Mouse (Mus musculus) limb, embryonic 13.5 days (tissue): ENCODE measurements around the gene Olfr1042. TPM values are rescaled to one million over a fixed set of nuclear protein-coding genes. Genes with fewer than 3 reads are reported as not detected.
"Not testable (repeated sequence)": the region's sequence is repeated elsewhere in the genome, so short reads cannot be mapped to it uniquely, and the experiment has no call there.

Source experiments
- ATAC-seq: fragments of 200-750 bp; cut with Nextera tagmentation; 2 replicates; pipeline ENCODE4 v1.8.0; 2017; ENCODE audit warnings: low read depth, moderate number of reproducible peaks, moderate TSS enrichment; ENCODE audit not compliant: low FRiP score
- H3K27ac ChIP-seq: fragments of 300-500 bp; sonication (generic); 2 replicates; pipeline ENCODE4 v1.5.1; 2015; ENCODE audit warnings: inconsistent platforms, mild to moderate bottlenecking, moderate library complexity
- H3K27me3 ChIP-seq: fragments of 300-500 bp; sonication (generic); 2 replicates; pipeline ENCODE4 v1.6.1; 2015; ENCODE audit warnings: mild to moderate bottlenecking, inconsistent platforms
- H3K36me3 ChIP-seq: fragments of 300-500 bp; sonication (generic); 2 replicates; pipeline ENCODE4 v1.6.1; 2015; ENCODE audit warnings: inconsistent platforms, mild to moderate bottlenecking, moderate library complexity
- H3K4me1 ChIP-seq: fragments of 300-500 bp; sonication (generic); 2 replicates; pipeline ENCODE4 v1.6.1; 2015; ENCODE audit warnings: inconsistent platforms
- H3K4me2 ChIP-seq: fragments of 300-500 bp; sonication (generic); replicated peaks from 2 replicates; pipeline ENCODE4 v1.6.1; 2015; ENCODE audit warnings: inconsistent platforms, mild to moderate bottlenecking, moderate library complexity
- H3K4me3 ChIP-seq: fragments of 300-500 bp; sonication (generic); 2 replicates; pipeline ENCODE4 v1.5.1; 2015; ENCODE audit warnings: moderate library complexity, mild to moderate bottlenecking, inconsistent platforms
- H3K9ac ChIP-seq: fragments of 300-500 bp; sonication (generic); 2 replicates; pipeline ENCODE4 v1.6.1; 2015; ENCODE audit warnings: mild to moderate bottlenecking, inconsistent platforms
- H3K9me3 ChIP-seq: fragments of 300-500 bp; sonication (generic); 2 replicates; pipeline ENCODE4 v1.6.1; 2016; ENCODE audit warnings: inconsistent platforms
- WGBS: fragments of 180-500 bp; shearing (Covaris S2); methylation state at CpG from one replicate; pipeline ENCODE4 v1.1.7; 2015; 5-methylcytosine and 5-hydroxymethylcytosine counted together
- polyA plus RNA-seq: library from polyadenylated mRNA; unstranded; fragments of >200 nt; fragmentation: Nextera tagmentation; extraction: Ambion mirVana; gene quantifications from 2 replicates; pipeline ENCODE4 v1.2.1, GENCODE M21; 2015

Gene Olfr1042
- polyA plus RNA-seq: not detected in 2 replicates

- no peak within 1 kb of the TSS for H3K27ac ChIP-seq
- no peak for ATAC-seq
- no peaks in the 10 kb centered on the region for H3K36me3 ChIP-seq
- H3K27me3 ChIP-seq: no peaks in the 10 kb centered on the region
- H3K9ac ChIP-seq: no peak within 1 kb of the TSS
- no peaks in the 10 kb centered on the region for H3K4me1 ChIP-seq
- no peak within 1 kb of the TSS for H3K4me3 ChIP-seq
- H3K4me2 ChIP-seq: no peak within 1 kb of the TSS
- 82% methylated on average over 2 of the region's 2 CpGs for WGBS
- no peaks in the 10 kb centered on the region for H3K9me3 ChIP-seq
These were observed at the start of gene Olfr1042 for GRCm38 (mm10) chr2:86161738-86162137. Olfr1042 (minus strand) TSS chr2:86161838.

DNA sequence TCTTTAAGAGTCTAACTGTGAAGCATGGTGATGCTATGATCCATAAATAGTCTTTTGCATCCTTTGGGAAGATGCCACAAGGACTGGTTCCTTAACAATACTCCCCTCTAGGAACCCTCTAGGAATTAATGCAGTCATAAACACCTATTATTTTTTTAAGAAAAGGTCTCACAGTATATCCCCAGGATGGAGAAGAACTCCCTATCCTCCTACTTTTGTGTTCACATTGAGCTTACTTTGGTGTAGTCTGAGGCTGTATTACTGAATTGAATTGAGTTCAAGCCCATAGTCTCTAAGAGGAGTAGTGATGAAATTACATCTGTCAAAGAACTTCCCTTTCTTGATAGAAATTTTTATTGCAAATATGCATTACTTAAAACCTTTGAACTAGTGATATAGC lies 41.3 kb upstream of the Olfr1042 start, which contains the start of gene Olfr1045:
Gene Olfr1045, minus strand, starts transcription at position 101 of the 400 bp plus-strand sequence.
- Histone ChIP-seq H3K4me2 (no peak within 1 kb of the TSS), H3K27me3 (no peaks in the 10 kb centered on the region), H3K4me1 (no peaks in the 10 kb centered on the region), H3K27ac (no peak within 1 kb of the TSS), H3K9ac (no peak within 1 kb of the TSS), H3K36me3 (no peaks in the 10 kb centered on the region), H3K9me3 (no peaks in the 10 kb centered on the region), H3K4me3 (no peak within 1 kb of the TSS)
- no peak for ATAC-seq

DNA sequence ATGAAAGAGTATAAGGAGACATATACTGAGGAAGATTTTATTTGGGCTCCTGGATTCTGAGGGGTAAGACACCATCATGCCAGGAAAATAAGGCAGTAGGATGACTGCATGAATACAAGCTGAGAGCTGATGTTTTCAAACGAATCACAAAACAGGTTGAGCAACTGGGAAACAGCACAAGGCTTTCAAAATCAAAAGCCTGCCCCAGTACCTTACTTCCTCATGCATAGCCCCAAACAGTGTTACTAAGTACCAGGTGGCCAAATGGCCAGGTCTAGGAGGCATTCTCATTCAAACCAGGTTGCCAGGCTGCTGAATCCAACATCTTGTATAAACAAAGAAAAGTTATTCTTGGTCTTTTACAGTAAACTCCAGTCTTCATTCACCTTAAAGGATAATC lies 34.2 kb upstream of the Olfr1042 start:
- Histone ChIP-seq H3K9ac (no peak overlapping the region), H3K36me3 (no peaks in the 10 kb centered on the region), H3K27me3 (no peaks in the 10 kb centered on the region), H3K9me3 (no peaks in the 10 kb centered on the region), H3K27ac (no peak overlapping the region), H3K4me1 (no peaks in the 10 kb centered on the region), H3K4me2 (no peak overlapping the region), H3K4me3 (no peak overlapping the region)
- ATAC-seq: no peak
- WGBS: 47% methylated on average over 1 of the region's 1 CpGs

GRCm38 (mm10) chr2:86185583-86185982 lies 23.9 kb upstream of the Olfr1042 start, which contains the start of gene Olfr52:
Olfr52 (minus strand) TSS chr2:86185683.
- H3K27me3 ChIP-seq: no peaks in the 10 kb centered on the region
- H3K4me1 ChIP-seq: no peaks in the 10 kb centered on the region
- no peaks in the 10 kb centered on the region for H3K36me3 ChIP-seq
- H3K9ac ChIP-seq: no peak within 1 kb of the TSS
- H3K4me2 ChIP-seq: no peak within 1 kb of the TSS
- ATAC-seq: no peak
- H3K4me3 ChIP-seq: no peak within 1 kb of the TSS
- H3K9me3 ChIP-seq: no peaks in the 10 kb centered on the region
- no peak within 1 kb of the TSS for H3K27ac ChIP-seq

DNA sequence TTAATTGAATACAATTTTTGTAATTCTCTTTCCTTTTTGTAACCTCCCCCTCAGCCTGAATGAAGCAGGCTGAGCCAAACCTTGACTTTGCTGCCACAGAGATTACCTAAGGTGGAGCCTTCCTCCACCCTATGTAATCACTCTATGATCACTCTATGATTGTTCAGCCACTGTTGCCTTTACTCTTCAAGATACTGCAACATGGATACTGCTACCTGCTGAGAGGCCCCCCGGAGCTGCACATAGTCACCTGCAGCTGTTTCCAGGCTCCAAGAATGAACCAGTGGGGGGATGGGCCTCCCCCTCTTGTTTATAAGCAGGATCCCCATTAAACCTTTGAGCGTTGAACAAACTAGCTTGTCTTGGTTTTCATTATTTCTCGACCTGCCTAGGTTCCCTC lies 18.3 kb upstream of the Olfr1042 start:
- no peak overlapping the region for H3K27ac ChIP-seq
- H3K4me2 ChIP-seq: no peak overlapping the region
- no peaks in the 10 kb centered on the region for H3K4me1 ChIP-seq
- ATAC-seq: no peak
- no peak overlapping the region for H3K9ac ChIP-seq
- WGBS: 66% methylated on average over 3 of the region's 3 CpGs
- H3K4me3 ChIP-seq: no peak overlapping the region
- H3K9me3 ChIP-seq: no peaks in the 10 kb centered on the region
- H3K36me3 ChIP-seq: no peaks in the 10 kb centered on the region
- H3K27me3 ChIP-seq: no peaks in the 10 kb centered on the region

GRCm38 (mm10) chr2:86177720-86178119 lies 16.1 kb upstream of the Olfr1042 start, which contains the start of gene Olfr1044:
Olfr1044 (minus strand) TSS chr2:86177820.
- H3K9ac ChIP-seq: no peak within 1 kb of the TSS
- H3K4me3 ChIP-seq: no peak within 1 kb of the TSS
- no peak within 1 kb of the TSS for H3K4me2 ChIP-seq
- no peak for ATAC-seq
- no peaks in the 10 kb centered on the region for H3K4me1 ChIP-seq
- no peaks in the 10 kb centered on the region for H3K27me3 ChIP-seq
- H3K36me3 ChIP-seq: no peaks in the 10 kb centered on the region
- no peaks in the 10 kb centered on the region for H3K9me3 ChIP-seq
- no peak within 1 kb of the TSS for H3K27ac ChIP-seq

- not testable (repeated sequence) for H3K36me3 ChIP-seq, H3K9me3 ChIP-seq, H3K9ac ChIP-seq, H3K27me3 ChIP-seq, H3K4me3 ChIP-seq, H3K4me2 ChIP-seq, H3K27ac ChIP-seq, ATAC-seq, H3K4me1 ChIP-seq
- 89% methylated on average over 7 of the region's 7 CpGs for WGBS
These were observed 13.8 kb upstream of the Olfr1042 start for GRCm38 (mm10) chr2:86175422-86175821.

GRCm38 (mm10) chr2:86167422-86167821 lies 5.8 kb upstream of the Olfr1042 start, which contains the start of gene Olfr1043:
Olfr1043 (minus strand) TSS chr2:86167522.
- Histone ChIP-seq H3K9ac (no peak within 1 kb of the TSS), H3K4me3 (no peak within 1 kb of the TSS), H3K36me3 (no peaks in the 10 kb centered on the region), H3K27me3 (no peaks in the 10 kb centered on the region), H3K4me2 (no peak within 1 kb of the TSS), H3K4me1 (no peaks in the 10 kb centered on the region), H3K27ac (no peak within 1 kb of the TSS), H3K9me3 (no peaks in the 10 kb centered on the region)
- WGBS: 95% methylated on average over 2 of the region's 2 CpGs
- no peak for ATAC-seq

- H3K4me2 ChIP-seq: no peak within 1 kb of the TSS
- ATAC-seq: no peak
- no peak within 1 kb of the TSS for H3K4me3 ChIP-seq
- WGBS: 74% methylated on average over 1 of the region's 1 CpGs
- no peaks in the 10 kb centered on the region for H3K27me3 ChIP-seq
- H3K9ac ChIP-seq: no peak within 1 kb of the TSS
- H3K9me3 ChIP-seq: no peaks in the 10 kb centered on the region
- H3K27ac ChIP-seq: no peak within 1 kb of the TSS
- no peaks in the 10 kb centered on the region for H3K4me1 ChIP-seq
- H3K36me3 ChIP-seq: no peaks in the 10 kb centered on the region
These were observed 15.0 kb downstream of the Olfr1042 start, which contains the start of gene Olfr1040 for GRCm38 (mm10) chr2:86146632-86147031. Olfr1040 (minus strand) TSS chr2:86146732.

- WGBS: 100% methylated on average over 1 of the region's 1 CpGs
- Histone ChIP-seq H3K4me1 (no peaks in the 10 kb centered on the region), H3K27me3 (no peaks in the 10 kb centered on the region), H3K4me2 (no peak within 1 kb of the TSS), H3K36me3 (no peaks in the 10 kb centered on the region), H3K27ac (no peak within 1 kb of the TSS), H3K4me3 (no peak within 1 kb of the TSS), H3K9me3 (no peaks in the 10 kb centered on the region), H3K9ac (no peak within 1 kb of the TSS)
- ATAC-seq: no peak
These were observed 25.8 kb downstream of the Olfr1042 start, which contains the start of gene Olfr1039 for GRCm38 (mm10) chr2:86135828-86136227. Olfr1039 (minus strand) TSS chr2:86135928.

Other genes starting within 250 kb of the Olfr1042 start
- gene Olfr1025-ps1, start 246.6 kb downstream of the Olfr1042 start, polyA plus RNA-seq: not detected in 2 replicates
- not detected in 2 replicates for gene Olfr1026, start 240.3 kb downstream of the Olfr1042 start, polyA plus RNA-seq
- gene Olfr1028, start 211.4 kb downstream of the Olfr1042 start, polyA plus RNA-seq: not detected in 2 replicates
- not detected in 2 replicates for gene Olfr1029, start 187.9 kb downstream of the Olfr1042 start, polyA plus RNA-seq
- gene Olfr1030, start 182.6 kb downstream of the Olfr1042 start, polyA plus RNA-seq: not detected in 2 replicates
- not detected in 2 replicates for gene Olfr1031, start 171.5 kb downstream of the Olfr1042 start, polyA plus RNA-seq
- gene Olfr1032, start 156.3 kb downstream of the Olfr1042 start, polyA plus RNA-seq: not detected in 2 replicates
- gene Olfr1033, start 141.2 kb downstream of the Olfr1042 start, polyA plus RNA-seq: 0.33 and 0.90 TPM in 2 replicates
- gene Olfr1034, start 116.0 kb downstream of the Olfr1042 start, polyA plus RNA-seq: not detected in 2 replicates
- not detected in 2 replicates for gene Olfr1036, start 87.8 kb downstream of the Olfr1042 start, polyA plus RNA-seq
- not detected in 2 replicates for gene Olfr1037, start 74.5 kb downstream of the Olfr1042 start, polyA plus RNA-seq
- gene Olfr1039, start 25.9 kb downstream of the Olfr1042 start, polyA plus RNA-seq: not detected in 2 replicates
- gene Olfr1040, start 15.1 kb downstream of the Olfr1042 start, polyA plus RNA-seq: not detected in 2 replicates
- gene Olfr1043, start 5.7 kb upstream of the Olfr1042 start, polyA plus RNA-seq: not detected in 2 replicates
- gene Olfr1044, start 16.0 kb upstream of the Olfr1042 start, polyA plus RNA-seq: not detected in 2 replicates
- gene Olfr52, start 23.8 kb upstream of the Olfr1042 start, polyA plus RNA-seq: not detected in 2 replicates
- not detected in 2 replicates for gene Olfr1045, start 41.2 kb upstream of the Olfr1042 start, polyA plus RNA-seq
- gene Olfr1046, start 57.5 kb upstream of the Olfr1042 start, polyA plus RNA-seq: not detected in 2 replicates
- gene Olfr1047, start 69.6 kb upstream of the Olfr1042 start, polyA plus RNA-seq: not detected in 2 replicates
- gene Olfr1048, start 78.5 kb upstream of the Olfr1042 start, polyA plus RNA-seq: not detected in 2 replicates
- not detected in 2 replicates for gene Olfr1049, start 96.5 kb upstream of the Olfr1042 start, polyA plus RNA-seq
- not detected in 2 replicates for gene Olfr1051, start 117.2 kb upstream of the Olfr1042 start, polyA plus RNA-seq
- gene Olfr1052, start 130.6 kb upstream of the Olfr1042 start, polyA plus RNA-seq: not detected in 2 replicates
- gene Olfr1053, start 153.4 kb upstream of the Olfr1042 start, polyA plus RNA-seq: not detected in 2 replicates
- not detected in 2 replicates for gene Olfr1054, start 173.6 kb upstream of the Olfr1042 start, polyA plus RNA-seq
- not detected in 2 replicates for gene Olfr1055, start 188.4 kb upstream of the Olfr1042 start, polyA plus RNA-seq
- gene Olfr1056, start 200.6 kb upstream of the Olfr1042 start, polyA plus RNA-seq: not detected in 2 replicates
- gene Olfr1057, start 216.6 kb upstream of the Olfr1042 start, polyA plus RNA-seq: not detected in 2 replicates
- not detected in 2 replicates for gene Olfr1058, start 226.7 kb upstream of the Olfr1042 start, polyA plus RNA-seq